Comparison of ENCODE assay signal across 7 mouse cellular contexts in the genomic region with DNA sequence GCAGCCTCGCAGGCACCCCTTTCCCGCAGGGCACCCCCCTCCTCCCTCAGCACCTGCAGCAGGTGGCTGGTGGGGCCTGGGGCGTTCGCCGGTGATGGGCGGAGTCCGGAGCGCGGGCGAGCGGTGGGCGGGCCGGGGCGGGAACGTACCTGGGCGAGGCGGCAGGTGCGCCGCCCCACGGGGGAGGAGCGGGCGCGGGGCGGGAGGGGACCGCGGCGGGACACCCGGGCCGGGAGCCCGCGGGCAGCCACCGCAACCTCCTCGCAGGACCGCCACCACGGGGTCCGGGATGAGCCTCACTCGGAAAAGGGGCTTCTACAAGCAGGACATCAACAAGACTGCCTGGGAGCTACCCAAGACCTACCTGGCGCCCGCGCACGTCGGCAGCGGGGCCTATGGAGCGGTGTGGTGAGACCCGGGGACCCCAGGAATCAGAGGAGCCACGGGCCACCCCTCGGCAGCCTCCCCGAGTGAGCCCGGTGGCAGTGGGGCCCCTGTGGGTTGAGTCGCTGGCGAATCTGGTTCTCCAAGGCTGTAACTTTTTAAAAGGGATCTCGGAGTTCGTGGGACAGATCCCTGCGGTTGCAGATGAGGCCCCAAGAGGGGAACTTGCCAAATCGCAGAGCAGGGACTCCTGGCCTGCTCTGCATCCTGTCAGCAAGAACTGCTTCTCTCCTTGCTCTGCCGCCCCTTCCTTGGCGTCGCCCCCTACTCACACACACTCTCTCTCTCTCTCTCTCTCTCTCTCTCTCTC. TPM values are rescaled to one million over a fixed set of nuclear protein-coding genes. Genes with fewer than 3 reads are reported as not detected.
DNase-seq lines count a peak whose midpoint lies in the region; ATAC-seq and TF ChIP-seq lines count a peak whose summit lies in the region.

A gene (plus strand): TSS at position 177 of the 754 bp plus-strand sequence.

- peak within 1 kb of the TSS; percentile 43 for H3K9ac ChIP-seq in heart, postnatal 0 days (replicated peaks; ENCODE audit: low read depth, low read length)
- peak within 1 kb of the TSS; percentile 52 for H3K9ac ChIP-seq in limb, embryonic 14.5 days (ENCODE audit: low read depth, low read length, severe bottlenecking)
- H3K9ac ChIP-seq in midbrain, embryonic 14.5 days (replicated peaks; ENCODE audit: low read length), result peak within 1 kb of the TSS; percentile 37; the same call in 1 of the 2 replicates

- no peak within 1 kb of the TSS for H3K27ac ChIP-seq in brown adipose tissue, adult 24 weeks (replicated peaks; ENCODE audit: low read depth, low read length)
- no peak within 1 kb of the TSS for H3K27ac ChIP-seq in heart, postnatal 0 days (ENCODE audit: low read depth)
- no peak within 1 kb of the TSS for H3K27ac ChIP-seq in limb, embryonic 14.5 days (replicated peaks; ENCODE audit: low read depth, low read length)
- H3K27ac ChIP-seq in midbrain, embryonic 14.5 days (replicated peaks; ENCODE audit: low read depth, low read length), result no peak within 1 kb of the TSS

- H3K36me3 ChIP-seq in heart, postnatal 0 days (replicated peaks; ENCODE audit: control insufficient read depth, insufficient read depth, low read length), result no peaks in the 10 kb centered on the region
- no peaks in the 10 kb centered on the region for H3K36me3 ChIP-seq in limb, embryonic 14.5 days (ENCODE audit: control insufficient read depth, insufficient read depth, low read length)
- H3K36me3 ChIP-seq in midbrain, embryonic 14.5 days (ENCODE audit: control insufficient read depth, insufficient read depth, low read length), result no peaks in the 10 kb centered on the region

- H3K4me3 ChIP-seq in brown adipose tissue, adult 24 weeks (ENCODE audit: insufficient read depth, low read depth, low read length), result peak within 1 kb of the TSS; percentile 23
- H3K4me3 ChIP-seq in heart, postnatal 0 days (ENCODE audit: low read depth, low read length), result peak within 1 kb of the TSS; percentile 43
- H3K4me3 ChIP-seq in limb, embryonic 14.5 days (replicated peaks; ENCODE audit: low read length), result peak within 1 kb of the TSS; percentile 47
- peak within 1 kb of the TSS; percentile 30 for H3K4me3 ChIP-seq in midbrain, embryonic 14.5 days (replicated peaks; ENCODE audit: low read depth, low read length)

- TF ChIP-seq CTCF in heart, postnatal 0 days (IDR thresholded peaks at IDR 0.05; ENCODE audit: low read depth), result no peak

- 2% methylated on average over 53 of the region's 58 CpGs for WGBS in heart, postnatal 0 days
- WGBS in limb, embryonic 14.5 days, result 2% methylated on average over 33 of the region's 58 CpGs
- 1% methylated on average over 56 of the region's 58 CpGs for WGBS in midbrain, embryonic 14.5 days

- no peak for TF ChIP-seq POLR2A in limb, embryonic 14.5 days (IDR thresholded peaks at IDR 0.05; ENCODE audit: borderline replicate concordance, extremely low read depth, insufficient read depth, insufficient read length)

- H3K4me1 ChIP-seq in brown adipose tissue, adult 24 weeks (ENCODE audit: control insufficient read depth, insufficient read depth, insufficient read length, low read length), result peaks cover 6% of the 10 kb centered on the region; the same call in 1 of the 2 replicates
- peaks cover 15% of the 10 kb centered on the region for H3K4me1 ChIP-seq in heart, postnatal 0 days (ENCODE audit: control insufficient read depth, insufficient read depth)
- peaks cover 7% of the 10 kb centered on the region; the same call in 1 of the 2 replicates for H3K4me1 ChIP-seq in limb, embryonic 14.5 days (ENCODE audit: control insufficient read depth, insufficient read depth, low read length)
- peaks cover 12% of the 10 kb centered on the region for H3K4me1 ChIP-seq in midbrain, embryonic 14.5 days (ENCODE audit: control insufficient read depth, insufficient read depth, low read length)

- peak within 1 kb of the TSS; percentile 59 for H3K4me2 ChIP-seq in heart, postnatal 0 days (ENCODE audit: low read depth, low read length)
- H3K4me2 ChIP-seq in limb, embryonic 14.5 days (replicated peaks; ENCODE audit: low read depth, low read length, severe bottlenecking), result peak within 1 kb of the TSS; percentile 92
- peak within 1 kb of the TSS; percentile 58 for H3K4me2 ChIP-seq in midbrain, embryonic 14.5 days (ENCODE audit: low read length)

- H3K9me3 ChIP-seq in heart, postnatal 0 days (replicated peaks; ENCODE audit: control insufficient read depth, low read length), result no peaks in the 10 kb centered on the region
- no peaks in the 10 kb centered on the region for H3K9me3 ChIP-seq in limb, embryonic 14.5 days (ENCODE audit: control insufficient read depth, low read length)
- H3K9me3 ChIP-seq in midbrain, embryonic 14.5 days (ENCODE audit: control insufficient read depth, low read length), result no peaks in the 10 kb centered on the region

- TF ChIP-seq EP300 in heart, postnatal 0 days (IDR thresholded peaks at IDR 0.05; ENCODE audit: low read depth), result no peak

- DNase-seq in adrenal gland, adult 18-20 months (ENCODE audit: low spot score in 2 of 2), result peak in 1 of 2 experiments; percentile 36
- no peak for DNase-seq in heart, postnatal 0 days (ENCODE audit: low spot score)
- peak; percentile 39 for DNase-seq in limb, embryonic 14.5 days (ENCODE audit: low spot score)
- DNase-seq in midbrain, embryonic 14.5 days, result peak; percentile 11
- no peak for DNase-seq in MN1 (ENCODE audit: low spot score)
- no peak for DNase-seq in layer of hippocampus, postnatal 25 days (ENCODE audit: extremely low spot score in 1 of 2, low spot score in 1 of 2)

- ATAC-seq in heart, postnatal 0 days (ENCODE audit: insufficient read depth, low read depth), result no peak
- peak; percentile 37; the same call in 1 of the 2 replicates for ATAC-seq in limb, embryonic 14.5 days (ENCODE audit: low FRiP score, low read depth)
- ATAC-seq in midbrain, embryonic 14.5 days (ENCODE audit: low FRiP score, low TSS enrichment), result no peak

- peaks cover 37% of the 10 kb centered on the region for H3K27me3 ChIP-seq in heart, postnatal 0 days (ENCODE audit: control insufficient read depth, insufficient read depth, low read length)
- peaks cover 12% of the 10 kb centered on the region for H3K27me3 ChIP-seq in limb, embryonic 14.5 days (ENCODE audit: control insufficient read depth, insufficient read depth, low read length)
- H3K27me3 ChIP-seq in midbrain, embryonic 14.5 days (ENCODE audit: control insufficient read depth, insufficient read depth, low read length), result peaks cover 31% of the 10 kb centered on the region

RNA-seq across cellular contexts. Expression of the gene that starts here (rescaled TPM):
- total RNA-seq in adrenal gland, adult 18-20 months (2021), result 100 to 1,000 TPM in 1 of 2 experiments, 10 to 100 TPM in 1; 63.5 to 395 TPM
- 0.75 TPM in 2 replicates for polyA plus RNA-seq in brown adipose tissue, adult 24 weeks (2012; ENCODE audit: insufficient read depth, insufficient read length, missing spikeins)
- total RNA-seq in heart, postnatal 0 days (2014; rRNA removed; ENCODE audit: low replicate concordance), result 0.65 and 3.8 TPM in 2 replicates
- 0.78 and 1.1 TPM in 2 replicates for polyA plus RNA-seq in heart, postnatal 0 days (2015; fragmentation: Nextera tagmentation; extraction: Ambion mirVana)
- polyA plus RNA-seq in limb, embryonic 14.5 days (2012; rRNA removed), result 38.3 and 39.4 TPM in 2 replicates
- polyA plus RNA-seq in limb, embryonic 14.5 days (2014; fragmentation: Nextera tagmentation; extraction: Ambion mirVana), result 47.4 and 55.6 TPM in 2 replicates
- polyA plus RNA-seq in midbrain, embryonic 14.5 days (2014; fragmentation: Nextera tagmentation; extraction: Ambion mirVana), result 0.19 and 0.61 TPM in 2 replicates
- total RNA-seq in layer of hippocampus, postnatal 25 days (2021), result 1 to 10 TPM in 1 of 2 experiments, under 1 TPM in 1; 0.45 to 1.3 TPM

Comparison
In these comparisons a context has a peak if more than half of its experiments do, and no peak if none do; other contexts are left out.
1. RNA of the gene that starts here (total RNA-seq): 63.5 to 395 TPM in adrenal gland, adult 18-20 months; 0.45 to 1.3 TPM in layer of hippocampus, postnatal 25 days and 0.65 to 3.8 TPM in heart, postnatal 0 days; every median in the first group is over 10 times any median in the second.
2. RNA of the gene that starts here (polyA plus RNA-seq): 38.3 to 55.6 TPM in limb, embryonic 14.5 days; 0.78 to 1.1 TPM in heart, postnatal 0 days, 0.75 TPM in brown adipose tissue, adult 24 weeks and 0.19 to 0.61 TPM in midbrain, embryonic 14.5 days; every median in the first group is over 10 times any median in the second.
3. Peak in DNase-seq, H3K4me3 ChIP-seq, H3K9ac ChIP-seq and H3K4me2 ChIP-seq in midbrain, embryonic 14.5 days; RNA of the gene not detected or under 1 TPM.
4. Peak in every context shown above with its lines, with median percentiles within 50 percentile points of each other: H3K4me3 ChIP-seq, H3K4me2 ChIP-seq and H3K9ac ChIP-seq.